Mouse (Mus musculus) hindbrain, embryonic 11.5 days (tissue): ENCODE data around the gene Tsen34. TPM values are rescaled to one million over a fixed set of nuclear protein-coding genes. Genes with fewer than 3 reads are reported as not detected.
"Not testable (repeated sequence)": the region's sequence is repeated elsewhere in the genome, so short reads cannot be mapped to it uniquely, and the experiment has no call there.

Source experiments
- ATAC-seq: fragments of 200-750 bp; cut with Nextera tagmentation; 2 replicates; pipeline ENCODE4 v1.8.0; 2017; ENCODE audit warnings: mild to moderate bottlenecking, moderate TSS enrichment, moderate library complexity; ENCODE audit not compliant: low FRiP score
- DNase-seq: peaks from one replicate; pipeline ENCODE4 v3.0.0-alpha.2; 2015; ENCODE audit warnings: low spot score
- H3K27ac ChIP-seq: fragments of 300-500 bp; sonication (generic); 2 replicates; pipeline ENCODE4 v1.5.1; 2014; ENCODE audit warnings: mild to moderate bottlenecking, low read depth, low read length
- H3K27me3 ChIP-seq: fragments of 300-500 bp; sonication (generic); 2 replicates; pipeline ENCODE4 v1.6.1; 2014; ENCODE audit warnings: mild to moderate bottlenecking, low read length, moderate library complexity, mixed read lengths; ENCODE audit not compliant: control insufficient read depth, insufficient read depth
- H3K36me3 ChIP-seq: fragments of 300-500 bp; sonication (generic); 2 replicates; pipeline ENCODE4 v1.6.1; 2014; ENCODE audit warnings: mild to moderate bottlenecking, low read length, moderate library complexity, mixed read lengths; ENCODE audit not compliant: control insufficient read depth, insufficient read depth
- H3K4me1 ChIP-seq: fragments of 300-500 bp; sonication (generic); replicated peaks from 2 replicates; pipeline ENCODE4 v1.6.1; 2014; ENCODE audit warnings: low read length, mixed read lengths; ENCODE audit not compliant: control insufficient read depth, insufficient read depth
- H3K4me2 ChIP-seq: fragments of 300-500 bp; sonication (generic); replicated peaks from 2 replicates; pipeline ENCODE4 v1.6.1; 2014; ENCODE audit warnings: mild to moderate bottlenecking, low read depth, low read length
- H3K4me3 ChIP-seq: fragments of 300-500 bp; sonication (generic); 2 replicates; pipeline ENCODE4 v1.5.1; 2014; ENCODE audit warnings: low read depth, low read length
- H3K9ac ChIP-seq: fragments of 300-500 bp; sonication (generic); 2 replicates; pipeline ENCODE4 v1.6.1; 2014; ENCODE audit warnings: low read depth, low read length
- H3K9me3 ChIP-seq: fragments of 300-500 bp; sonication (generic); 2 replicates; pipeline ENCODE4 v1.6.1; 2016; ENCODE audit warnings: low read length; ENCODE audit not compliant: control insufficient read depth
- WGBS: fragments of 180-500 bp; shearing (Covaris S2); extraction: QIAGEN DNeasy Blood & Tissue Kit; methylation state at CpG from one replicate; pipeline ENCODE4 v1.1.7; 2014; 5-methylcytosine and 5-hydroxymethylcytosine counted together
- polyA plus RNA-seq: library from polyadenylated mRNA; unstranded; fragments of >200 nt; fragmentation: Nextera tagmentation; extraction: Ambion mirVana; gene quantifications from 2 replicates; pipeline ENCODE4 v1.2.1, GENCODE M21; 2014

Tsen34 gene
- polyA plus RNA-seq, 1 experiment from 2014 or later: 204 TPM

- not testable (repeated sequence) for H3K9ac ChIP-seq, H3K36me3 ChIP-seq, H3K27me3 ChIP-seq, H3K4me2 ChIP-seq, H3K27ac ChIP-seq, H3K4me1 ChIP-seq, H3K9me3 ChIP-seq, DNase-seq, H3K4me3 ChIP-seq, ATAC-seq
Measured at GRCm38 (mm10) chr7:3725459-3725858, 32.8 kb downstream of the Tsen34 start.

DNA sequence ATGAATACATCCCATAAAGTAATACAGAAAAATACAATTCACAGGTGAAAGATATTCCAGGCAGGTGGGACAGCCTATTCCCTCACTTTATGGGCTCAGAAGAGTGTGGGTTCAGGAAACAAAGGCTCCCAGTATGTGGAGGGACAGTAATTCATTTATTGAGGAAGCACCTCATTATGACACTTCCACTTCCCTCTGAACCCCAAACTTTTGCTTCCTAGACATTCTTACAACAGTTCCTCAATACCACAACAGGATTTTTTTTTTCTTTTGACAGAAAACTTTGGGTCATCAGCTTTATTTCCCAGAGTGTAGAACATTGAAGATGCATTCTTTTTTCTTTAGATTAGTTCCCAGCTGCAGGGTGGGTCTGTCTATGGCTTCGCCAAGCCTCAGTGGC lies 40.0 kb downstream of the Tsen34 start:
- H3K27ac ChIP-seq, H3K4me1 ChIP-seq, H3K4me3 ChIP-seq, DNase-seq, H3K36me3 ChIP-seq, H3K9ac ChIP-seq, H3K9me3 ChIP-seq, H3K27me3 ChIP-seq, ATAC-seq, H3K4me2 ChIP-seq: not testable (repeated sequence)
- no CpG with 5 or more reads among the region's 1 CpGs for WGBS

Other genes starting within 250 kb of the Tsen34 start
- gene Tarm1, start 190.2 kb upstream of the Tsen34 start, polyA plus RNA-seq: not detected in 2 replicates
- gene Oscar, start 76.7 kb upstream of the Tsen34 start, polyA plus RNA-seq: 0.18 and 0.31 TPM in 2 replicates
- gene Ndufa3, start 75.5 kb upstream of the Tsen34 start, polyA plus RNA-seq: 343 and 344 TPM in 2 replicates
- 28.5 and 28.9 TPM in 2 replicates for gene Tfpt, start 62.9 kb upstream of the Tsen34 start, polyA plus RNA-seq
- gene Prpf31, start 62.9 kb upstream of the Tsen34 start, polyA plus RNA-seq: 124 and 136 TPM in 2 replicates
- gene Cnot3, start 47.6 kb upstream of the Tsen34 start, polyA plus RNA-seq: 50.9 and 58.3 TPM in 2 replicates
- 16.4 and 20.9 TPM in 2 replicates for gene Leng1, start 27.0 kb upstream of the Tsen34 start, polyA plus RNA-seq
- gene Tmc4, start 15.3 kb upstream of the Tsen34 start, polyA plus RNA-seq: 3.0 and 4.4 TPM in 2 replicates
- 22.2 and 25.1 TPM in 2 replicates for gene Mboat7, start 660 bp downstream of the Tsen34 start, polyA plus RNA-seq
- 1,221 and 1,232 TPM in 2 replicates for gene Rps9, start 11.1 kb downstream of the Tsen34 start, polyA plus RNA-seq
- gene Pirb, start 27.5 kb downstream of the Tsen34 start, polyA plus RNA-seq: 0.08 TPM in 1 of 2 replicates, not detected in the other
- gene Gm15448, start 132.8 kb downstream of the Tsen34 start, polyA plus RNA-seq: not detected in 2 replicates
- gene Pira2, start 152.2 kb downstream of the Tsen34 start, polyA plus RNA-seq: 0.10 TPM in 1 of 2 replicates, not detected in the other
- gene Gm14548, start 205.3 kb downstream of the Tsen34 start, polyA plus RNA-seq: not detected in 2 replicates
- not detected in 2 replicates for gene Lilra6, start 222.6 kb downstream of the Tsen34 start, polyA plus RNA-seq